Mouse (Mus musculus) bone marrow, adult 2 months (tissue): ENCODE results near the gene Lbhd1.
"Not testable (repeated sequence)": the region's sequence is repeated elsewhere in the genome, so short reads cannot be mapped to it uniquely, and the experiment has no call there.

Source experiments
- CTCF ChIP-seq: fragments of 200-500 bp; IDR thresholded peaks from 2 replicates; pipeline ENCODE4 v1.5.1; 2011; ENCODE audit warnings: low read length, control low read depth; ENCODE audit not compliant: control insufficient read depth, insufficient read depth
- POLR2A ChIP-seq: fragments of 200-500 bp; IDR thresholded peaks from 2 replicates; pipeline ENCODE4 v1.6.1; 2011; ENCODE audit warnings: low read depth, mild to moderate bottlenecking, control low read depth, low read length, borderline replicate concordance; ENCODE audit not compliant: control insufficient read depth

- TF ChIP-seq CTCF, POLR2A: not testable (repeated sequence)
Observed at GRCm38 (mm10) chr19:8836327-8836726, 47.2 kb upstream of the Lbhd1 start.
